Mouse (Mus musculus): ENCODE results near the gene Plxdc2.

- TF ChIP-seq CTCF (IDR thresholded peaks at IDR 0.05; ENCODE audit: control insufficient read depth, insufficient read depth, low read length), result no peak
- TF ChIP-seq POLR2A (IDR thresholded peaks at IDR 0.05; ENCODE audit: borderline replicate concordance, control insufficient read depth, low read depth, low read length), result no peak
These were observed 94.9 kb downstream of the Plxdc2 start for GRCm38 (mm10) chr2:16450838-16451665.
